Mouse (Mus musculus) C2C12 (cell line): ENCODE data around the gene Susd3.

ENCODE experiments used
- CEBPB ChIP-seq: IDR thresholded peaks from one replicate; pipeline ENCODE4 v1.6.1; 2011; ENCODE audit warnings: low read depth, mild to moderate bottlenecking, control low read depth, moderate library complexity
- CTCF ChIP-seq: IDR thresholded peaks from one replicate; pipeline ENCODE4 v1.5.1; 2011; ENCODE audit not compliant: control insufficient read depth, insufficient read depth, insufficient read length
- MYOD1 ChIP-seq: IDR thresholded peaks from one replicate; pipeline ENCODE4 v1.6.1; 2011; ENCODE audit warnings: low read depth; ENCODE audit not compliant: control insufficient read depth, insufficient read length

DNA sequence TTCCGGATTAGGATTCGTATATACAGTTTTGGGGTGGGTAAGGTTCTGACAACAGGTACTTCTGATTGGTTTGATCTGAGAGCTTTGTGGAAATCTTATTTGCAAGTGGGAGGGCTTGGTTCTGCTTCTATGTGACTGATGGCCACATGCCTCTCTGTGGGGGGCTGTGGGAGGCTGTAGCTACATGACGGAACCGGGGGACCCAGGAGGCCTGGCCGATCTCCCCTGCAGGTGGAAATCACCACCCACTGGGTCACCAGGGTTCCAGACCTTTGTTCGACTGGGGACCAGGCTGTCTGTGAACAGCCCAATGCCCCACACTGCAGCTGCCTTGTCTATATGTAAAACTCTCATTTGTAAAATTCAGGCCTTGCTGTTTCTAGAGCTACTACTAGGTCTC lies 23.8 kb downstream of the Susd3 start:
- TF ChIP-seq CTCF (no peak), MYOD1 (no peak), CEBPB (no peak)
